Mouse (Mus musculus): ENCODE data around the gene Fam124b.

The Fam124b gene

GRCm38 (mm10) chr1:80218268-80218667, at the start of gene Fam124b:
TSS of gene Fam124b (minus strand) at chr1:80218473.
- no peak for DNase-seq

- DNase-seq, result peak in 1 of 2 experiments; percentile 9
Observed at GRCm38 (mm10) chr1:80260443-80260842, 42.2 kb upstream of the Fam124b start.

- no peak for DNase-seq
Observed at GRCm38 (mm10) chr1:80258632-80259031, 40.4 kb upstream of the Fam124b start.

DNA sequence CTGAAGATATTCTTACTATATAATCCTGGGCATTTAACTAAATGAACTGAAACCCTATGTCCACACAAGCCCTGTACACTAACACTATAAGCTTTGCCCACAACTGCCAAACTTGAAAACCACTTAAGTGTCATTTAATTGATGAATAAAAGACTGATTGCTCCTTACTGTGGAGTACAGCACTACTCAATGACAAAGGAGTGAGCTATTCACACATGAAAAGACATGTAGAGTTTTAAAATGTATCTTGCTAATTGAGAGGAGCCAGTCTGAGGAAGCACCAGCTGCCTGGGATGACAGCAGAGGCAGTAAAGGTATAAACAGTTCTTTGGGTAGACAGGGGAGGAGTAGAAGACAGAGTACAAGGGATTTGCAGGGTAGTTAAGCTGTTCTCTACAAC, 35.0 kb upstream of the Fam124b start:
- no peak for DNase-seq

- DNase-seq, result no peak
Observed at GRCm38 (mm10) chr1:80250247-80250646, 32.0 kb upstream of the Fam124b start.

- DNase-seq, result no peak
Observed at GRCm38 (mm10) chr1:80247131-80247530, 28.9 kb upstream of the Fam124b start.

GRCm38 (mm10) chr1:80244123-80244522, 25.9 kb upstream of the Fam124b start:
- DNase-seq, result no peak

GRCm38 (mm10) chr1:80241579-80241978, 23.3 kb upstream of the Fam124b start:
- no peak for DNase-seq

GRCm38 (mm10) chr1:80240017-80240660, 21.9 kb upstream of the Fam124b start:
- DNase-seq, result no peak

- DNase-seq, result no peak
Observed at GRCm38 (mm10) chr1:80239481-80239880, 21.2 kb upstream of the Fam124b start.

- DNase-seq, result no peak
Observed at GRCm38 (mm10) chr1:80236951-80237702, 18.9 kb upstream of the Fam124b start.

GRCm38 (mm10) chr1:80236126-80236525, 17.9 kb upstream of the Fam124b start:
- DNase-seq, result no peak

- no peak for DNase-seq
Observed at GRCm38 (mm10) chr1:80230612-80231011, 12.3 kb upstream of the Fam124b start.

- no peak for DNase-seq
Observed at GRCm38 (mm10) chr1:80224839-80225412, 6.7 kb upstream of the Fam124b start.

DNA sequence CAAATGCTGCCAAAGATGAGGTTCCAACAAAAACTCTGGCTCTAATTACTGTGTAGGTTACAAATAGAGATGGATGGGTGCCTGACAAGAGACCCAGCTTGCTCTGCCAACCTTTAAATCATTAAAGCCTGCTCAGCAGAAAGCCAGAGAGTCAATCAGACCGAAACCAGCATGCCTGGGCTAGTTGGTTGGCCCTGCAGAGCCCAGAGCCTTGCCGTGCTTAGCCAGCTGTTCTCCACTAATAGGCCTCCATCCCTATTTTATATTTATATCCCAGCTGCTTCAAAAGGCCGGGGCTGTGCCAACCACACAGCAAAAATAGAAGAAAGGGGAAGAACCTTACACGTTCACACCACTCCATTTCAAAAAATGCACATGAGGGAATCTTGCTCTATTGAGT, 2.9 kb upstream of the Fam124b start:
- no peak for DNase-seq

DNA sequence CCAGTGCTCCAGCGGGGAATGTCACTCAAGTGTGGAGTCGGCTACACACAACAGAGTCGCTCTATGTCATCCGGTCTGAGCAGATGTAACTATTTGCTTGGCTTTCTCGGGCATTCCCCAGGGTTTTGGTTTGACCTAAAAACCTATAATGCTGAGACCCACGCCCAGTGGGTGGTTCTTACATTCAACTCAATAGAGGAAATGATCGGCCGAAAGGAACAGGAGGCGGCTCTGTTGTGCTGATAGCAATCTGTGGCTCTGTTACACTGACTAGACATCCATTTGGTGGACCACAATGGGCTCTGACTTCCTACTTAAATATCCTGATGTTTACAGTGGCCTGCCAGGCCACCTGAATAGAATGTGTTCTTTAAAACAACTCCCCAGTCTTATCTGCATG, 4.4 kb downstream of the Fam124b start:
- DNase-seq, result peak in 1 of 2 experiments; percentile 2

DNA sequence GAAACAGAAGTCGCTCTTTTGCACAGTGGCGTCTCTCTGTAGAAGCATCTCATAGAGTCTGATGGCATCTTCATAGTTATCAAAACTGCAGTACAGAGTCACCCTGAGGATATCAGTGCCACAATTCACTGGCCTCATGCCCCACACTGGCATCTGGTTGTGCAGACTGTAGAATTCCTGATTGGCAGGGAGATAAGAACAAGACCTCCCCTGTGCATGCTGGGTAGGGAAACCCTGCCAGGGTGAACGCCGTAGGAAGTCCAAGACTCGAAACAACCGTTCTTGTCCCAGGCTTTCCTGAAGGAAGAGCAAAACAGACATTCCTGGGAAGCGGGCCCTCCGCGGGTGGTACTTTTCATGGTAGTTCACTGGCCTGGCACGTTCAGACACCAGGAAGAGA, 5.1 kb downstream of the Fam124b start:
- DNase-seq, result peak in 1 of 2 experiments; percentile 5

GRCm38 (mm10) chr1:80202314-80202713, 16.0 kb downstream of the Fam124b start:
- DNase-seq, result no peak

GRCm38 (mm10) chr1:80192837-80193236, 25.4 kb downstream of the Fam124b start:
- DNase-seq, result no peak

DNA sequence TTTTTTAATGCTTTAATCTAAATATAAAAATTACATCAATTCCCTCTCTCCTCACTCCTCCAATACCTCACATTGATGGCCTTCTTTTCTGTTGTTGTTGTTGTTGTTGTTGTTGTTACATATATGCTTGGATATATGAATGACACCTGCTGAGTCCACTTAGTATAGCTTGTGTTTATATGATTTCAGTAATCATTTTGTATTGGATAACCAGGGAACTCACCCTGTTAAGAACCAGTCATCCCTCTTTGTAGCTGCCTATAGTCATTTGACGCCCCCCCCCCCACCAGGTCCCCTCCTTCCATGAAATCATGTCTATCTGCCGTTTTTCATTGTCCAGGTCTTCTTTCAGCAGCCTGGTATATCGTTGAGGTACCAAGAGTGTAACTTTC, 36.9 kb downstream of the Fam124b start:
- DNase-seq, result no peak

DNA sequence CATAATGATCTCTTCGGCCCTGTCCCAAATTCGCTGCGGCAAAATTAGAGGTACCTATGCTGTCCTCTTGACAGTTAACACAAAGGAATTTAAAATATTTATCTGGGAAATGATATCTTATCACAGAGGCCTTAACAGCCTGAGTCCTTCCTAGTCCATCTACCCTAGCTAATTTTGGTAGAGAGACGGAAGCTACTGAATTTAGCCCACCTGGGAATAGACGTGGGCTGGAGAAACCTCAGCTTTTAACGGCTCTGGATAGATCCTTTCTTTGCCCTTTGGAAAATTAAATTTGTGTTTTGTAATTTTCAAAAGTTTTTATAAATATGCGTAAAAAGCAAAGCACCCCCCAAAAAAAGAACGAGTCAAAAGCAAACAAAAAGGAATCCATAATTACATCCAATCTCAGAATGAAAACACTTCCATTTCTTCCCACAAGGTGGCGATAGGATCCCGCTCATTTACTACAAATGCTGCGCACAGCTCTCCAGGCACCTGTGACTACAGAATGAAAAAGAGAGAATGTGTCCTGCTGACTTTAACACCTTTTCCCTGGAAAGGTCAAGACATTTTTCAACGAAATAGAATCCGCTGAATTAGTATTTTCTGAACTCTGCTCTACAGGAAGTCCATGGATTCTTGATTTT, 37.4 kb downstream of the Fam124b start:
- DNase-seq, result peak; percentile 80 to 84

DNA sequence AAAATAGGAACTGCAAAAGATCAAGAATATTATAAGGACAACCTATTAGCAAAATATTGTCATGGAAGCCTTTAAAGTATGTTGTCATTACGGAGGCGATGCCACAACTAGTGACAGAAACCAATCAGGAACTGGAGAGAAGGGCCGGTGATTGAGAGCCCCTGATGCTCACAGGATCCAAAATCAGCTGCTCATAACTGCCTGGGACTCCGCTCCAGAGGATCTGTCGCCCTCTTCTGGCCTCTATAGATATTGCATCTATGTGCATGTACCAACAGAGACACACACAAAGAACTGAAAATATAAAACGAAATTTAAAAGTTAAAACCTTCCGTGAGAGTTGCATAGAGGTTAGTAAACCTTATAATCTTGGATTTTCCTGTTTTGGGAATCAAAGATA, 38.1 kb downstream of the Fam124b start:
- DNase-seq, result peak; percentile 52 to 70

DNA sequence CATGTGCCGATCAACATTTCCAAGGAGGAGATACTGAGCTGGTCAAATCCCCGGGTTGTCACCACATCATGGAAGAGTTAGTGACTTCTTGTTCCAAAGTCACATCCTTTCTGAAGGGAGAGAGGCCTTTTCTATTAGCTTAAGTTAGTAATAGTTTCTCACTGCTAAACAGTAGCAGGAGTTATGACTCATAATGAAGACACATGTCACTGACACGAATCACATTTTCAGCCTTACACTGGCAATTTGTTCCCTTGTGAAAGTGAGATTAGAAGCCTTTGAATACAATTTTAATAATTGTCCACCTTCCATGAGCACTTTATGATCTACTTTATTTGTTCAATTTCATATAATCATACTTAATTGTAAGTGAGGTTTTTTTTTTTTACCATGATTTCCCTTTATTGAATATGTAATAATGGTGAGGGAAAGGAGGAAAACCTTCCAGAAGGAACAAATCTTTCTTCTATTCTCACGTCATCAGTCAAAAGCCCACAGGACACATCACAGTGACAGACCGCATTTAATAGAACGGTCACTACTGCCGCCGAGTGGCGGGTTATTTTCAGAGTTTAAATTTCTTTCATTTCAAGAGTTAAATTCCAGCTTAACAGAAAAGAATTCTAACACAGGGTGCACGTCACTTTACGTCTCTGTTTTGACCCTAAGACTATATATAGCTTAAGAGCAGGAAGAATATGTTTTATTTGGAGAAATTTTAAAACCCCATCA, 40.5 kb downstream of the Fam124b start:
- DNase-seq, result peak; percentile 28 to 40
